Mouse (Mus musculus) left cerebral cortex, adult 2 months (tissue): ENCODE results near the gene Slc12a8. TPM values are rescaled to one million over a fixed set of nuclear protein-coding genes. Genes with fewer than 3 reads are reported as not detected.

Source experiments
- DNase-seq, 2 experiments: peaks; one replicate each; pipeline ENCODE4 v3.0.0; 2021 to 2022; ENCODE audit warnings: low spot score in 2 of 2, mixed read lengths in 1 of 2; ENCODE audit errors: extremely low spot score in 1 of 2
- H3K27ac ChIP-seq: fragments of 200-600 bp; 2 replicates; pipeline ENCODE4 v1.8.1; 2022
- H3K4me3 ChIP-seq: fragments of 200-600 bp; 2 replicates; pipeline ENCODE4 v1.8.1; 2022
- CTCF ChIP-seq: fragments of 200-600 bp; IDR thresholded peaks from 2 replicates; pipeline ENCODE4 v1.8.1; 2022; ENCODE audit warnings: antibody characterized with exemption, mild to moderate bottlenecking, moderate library complexity
- intact Hi-C: fragments of 180-260 bp; cut with DNase I; formaldehyde crosslinking; loops from one replicate; pipeline ENCODE4 v1.15.1; 2025
- total RNA-seq, 2 experiments: library from RNA; stranded (reverse); gene quantifications; 2 replicates each; pipeline ENCODE4 v1.2.3; 2021

Gene Slc12a8
- total RNA-seq, 2 experiments from 2014 or later, result 0.86 to 0.96 TPM

- DNase-seq, result no peak
- intact Hi-C loops, result no loop called here
- H3K4me3 ChIP-seq, result no peak overlapping the region
- no peak for TF ChIP-seq CTCF
- no peak overlapping the region for H3K27ac ChIP-seq
Measured at GRCm38 (mm10) chr16:33553689-33554342, 36.7 kb downstream of the Slc12a8 start.

GRCm38 (mm10) chr16:33558121-33558520 lies 41.0 kb downstream of the Slc12a8 start:
- DNase-seq, result no peak
- no peak for TF ChIP-seq CTCF
- intact Hi-C loops, result no loop called here
- no peak overlapping the region for H3K27ac ChIP-seq
- H3K4me3 ChIP-seq, result no peak overlapping the region

- peak; percentile 90 for TF ChIP-seq CTCF
- peak overlapping the region; percentile 59 for H3K27ac ChIP-seq
Measured at GRCm38 (mm10) chr16:33560281-33560680, 43.2 kb downstream of the Slc12a8 start.

GRCm38 (mm10) chr16:33561308-33562009 lies 44.3 kb downstream of the Slc12a8 start:
- Histone ChIP-seq H3K27ac (no peak overlapping the region), H3K4me3 (no peak overlapping the region)
- intact Hi-C loops, result loop anchor here (2.0 kb wide), 1 partner anchor 179 kb away; no protein-coding TSS in a partner anchor
- no peak for TF ChIP-seq CTCF
- no peak for DNase-seq

More at GRCm38 (mm10) chr16:33560281-33560680, 43.2 kb downstream of the Slc12a8 start:
- no peak overlapping the region for H3K4me3 ChIP-seq
- intact Hi-C loops, result loop anchor here (2.0 kb wide), 1 partner anchor 181 kb away; no protein-coding TSS in a partner anchor
- DNase-seq, result peak; percentile 56 to 68

- TF ChIP-seq CTCF, result no peak
- intact Hi-C loops, result no loop called here
- no peak for DNase-seq
- Histone ChIP-seq H3K27ac (no peak overlapping the region), H3K4me3 (no peak overlapping the region)
Measured at GRCm38 (mm10) chr16:33562874-33563537, 45.9 kb downstream of the Slc12a8 start.

- Histone ChIP-seq H3K27ac (no peak overlapping the region), H3K4me3 (no peak overlapping the region)
- intact Hi-C loops, result no loop called here
- DNase-seq, result no peak
- TF ChIP-seq CTCF, result no peak
Measured at GRCm38 (mm10) chr16:33563538-33564013, 46.4 kb downstream of the Slc12a8 start.

- H3K27ac ChIP-seq, result no peak overlapping the region
- H3K4me3 ChIP-seq, result no peak overlapping the region
- DNase-seq, result no peak
- intact Hi-C loops, result no loop called here
- no peak for TF ChIP-seq CTCF
Measured at GRCm38 (mm10) chr16:33566467-33566866, 49.3 kb downstream of the Slc12a8 start.

- no peak for DNase-seq
- no peak overlapping the region for H3K27ac ChIP-seq
- H3K4me3 ChIP-seq, result no peak overlapping the region
- no peak for TF ChIP-seq CTCF
- intact Hi-C loops, result no loop called here
Measured at GRCm38 (mm10) chr16:33567736-33568135, 50.6 kb downstream of the Slc12a8 start.

- Histone ChIP-seq H3K27ac (no peak overlapping the region), H3K4me3 (no peak overlapping the region)
- no peak for TF ChIP-seq CTCF
- intact Hi-C loops, result no loop called here
- no peak for DNase-seq
Measured at GRCm38 (mm10) chr16:33568269-33569016, 51.3 kb downstream of the Slc12a8 start.

GRCm38 (mm10) chr16:33572646-33573045 lies 55.5 kb downstream of the Slc12a8 start:
- H3K4me3 ChIP-seq, result no peak overlapping the region
- H3K27ac ChIP-seq, result no peak overlapping the region
- intact Hi-C loops, result no loop called here
- no peak for TF ChIP-seq CTCF
- DNase-seq, result no peak

- DNase-seq, result no peak
- TF ChIP-seq CTCF, result no peak
- no peak overlapping the region for H3K27ac ChIP-seq
- H3K4me3 ChIP-seq, result no peak overlapping the region
- intact Hi-C loops, result no loop called here
Measured at GRCm38 (mm10) chr16:33573703-33574102, 56.6 kb downstream of the Slc12a8 start.

- intact Hi-C loops, result no loop called here
- no peak overlapping the region for H3K4me3 ChIP-seq
- no peak overlapping the region for H3K27ac ChIP-seq
- TF ChIP-seq CTCF, result no peak
- no peak for DNase-seq
Measured at GRCm38 (mm10) chr16:33575728-33576127, 58.6 kb downstream of the Slc12a8 start.
